Mouse (Mus musculus): ENCODE measurements at regions not wholly inside any gene's neighbourhood (a gene's known extent, or its start where the extent isn't known, plus 50 kb on each side); places are given as distances from the start of the nearest gene placed in this dataset.

- DNase-seq (ENCODE audit: low spot score in 2 of 2) = no peak
- intact Hi-C loops (cut with DNase I) = no loop called here
These were observed 290.2 kb upstream of the Arhgef26 start for GRCm38 (mm10) chr3:62047704-62048506.

GRCm38 (mm10) chr3:62054237-62054636 is 283.9 kb upstream of the Arhgef26 start:
- peak in 1 of 2 experiments; percentile 26 for DNase-seq (ENCODE audit: low spot score in 2 of 2)
- intact Hi-C loops (cut with DNase I) = no loop called here

GRCm38 (mm10) chr3:62078511-62078910 is 259.6 kb upstream of the Arhgef26 start:
- DNase-seq (ENCODE audit: low spot score in 2 of 2) = no peak
- intact Hi-C loops (cut with DNase I) = no loop called here

- intact Hi-C loops (cut with DNase I) = no loop called here
- DNase-seq (ENCODE audit: low spot score in 2 of 2) = peak in 1 of 2 experiments; percentile 8
These were observed 252.6 kb upstream of the Arhgef26 start for GRCm38 (mm10) chr3:62085544-62085943.

- intact Hi-C loops (cut with DNase I) = no loop called here
These were observed 250.9 kb upstream of the Arhgef26 start for GRCm38 (mm10) chr3:62087215-62087614.

GRCm38 (mm10) chr3:62103101-62103500 is 235.0 kb upstream of the Arhgef26 start:
- intact Hi-C loops (cut with DNase I) = no loop called here
- no peak for DNase-seq (ENCODE audit: low spot score in 2 of 2)

More at GRCm38 (mm10) chr3:62087215-62087614, 250.9 kb upstream of the Arhgef26 start:
- no peak for DNase-seq (ENCODE audit: low spot score in 2 of 2)

GRCm38 (mm10) chr3:62103872-62104271 is 234.3 kb upstream of the Arhgef26 start:
- no peak for DNase-seq (ENCODE audit: low spot score in 2 of 2)
- intact Hi-C loops (cut with DNase I) = no loop called here

GRCm38 (mm10) chr3:62104560-62104959 is 233.6 kb upstream of the Arhgef26 start:
- intact Hi-C loops (cut with DNase I) = no loop called here
- no peak for DNase-seq (ENCODE audit: low spot score in 2 of 2)

- DNase-seq (ENCODE audit: low spot score in 2 of 2) = no peak
- intact Hi-C loops (cut with DNase I) = no loop called here
These were observed 230.8 kb upstream of the Arhgef26 start for GRCm38 (mm10) chr3:62107339-62107738.
